Mouse (Mus musculus): ENCODE data around the gene Pdzk1.

GRCm38 (mm10) chr3:96904393-96904792 is 75.3 kb downstream of the Pdzk1 start, which contains the start of gene Gja5:
- no peak for TF ChIP-seq GATA1 (IDR thresholded peaks at IDR 0.05; ENCODE audit: borderline replicate concordance, low read length)
- no peak for TF ChIP-seq FLI1 (IDR thresholded peaks at IDR 0.05; ENCODE audit: low read length)
